Mouse (Mus musculus) T-helper 17 cell (primary cell): ENCODE results near the gene Rgs16.

Source experiments
- in situ Hi-C, 2 experiments: fragments of 300-600 bp; cut with MboI, MseI; formaldehyde crosslinking; loops; 1 replicate in 1 of 2; 2 replicates in 1 of 2; pipeline ENCODE4 v1.15.1; 2025; ENCODE audit warnings: high pct_unique_total_duplicates in 2 of 2

Gene Rgs16

DNA sequence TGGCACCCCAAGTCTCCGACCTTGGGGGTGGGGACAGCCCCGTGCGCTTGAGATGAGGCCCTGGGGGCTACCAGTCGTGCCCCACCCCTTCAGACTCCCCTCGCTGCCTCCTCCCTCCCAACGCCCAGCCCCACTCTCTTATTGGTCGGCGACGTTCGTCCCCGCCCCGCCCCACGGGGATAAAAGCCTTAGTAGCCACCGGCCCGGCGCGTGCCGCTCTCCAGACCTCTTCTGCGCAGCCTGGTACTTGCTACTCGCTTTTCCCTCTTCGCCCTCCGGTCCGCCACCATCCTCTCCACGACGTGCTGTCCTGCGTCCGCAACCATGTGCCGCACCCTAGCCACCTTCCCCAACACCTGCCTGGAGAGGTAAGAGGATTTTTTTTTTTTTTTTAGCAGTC is at the start of gene Rgs16:
Gene Rgs16, plus strand, starts transcription at position 205 of the 400 bp plus-strand sequence.
- in situ Hi-C loops = no loop called here

GRCm38 (mm10) chr1:153692526-153692925 is 47.6 kb upstream of the Rgs16 start:
- in situ Hi-C loops = no loop called here

DNA sequence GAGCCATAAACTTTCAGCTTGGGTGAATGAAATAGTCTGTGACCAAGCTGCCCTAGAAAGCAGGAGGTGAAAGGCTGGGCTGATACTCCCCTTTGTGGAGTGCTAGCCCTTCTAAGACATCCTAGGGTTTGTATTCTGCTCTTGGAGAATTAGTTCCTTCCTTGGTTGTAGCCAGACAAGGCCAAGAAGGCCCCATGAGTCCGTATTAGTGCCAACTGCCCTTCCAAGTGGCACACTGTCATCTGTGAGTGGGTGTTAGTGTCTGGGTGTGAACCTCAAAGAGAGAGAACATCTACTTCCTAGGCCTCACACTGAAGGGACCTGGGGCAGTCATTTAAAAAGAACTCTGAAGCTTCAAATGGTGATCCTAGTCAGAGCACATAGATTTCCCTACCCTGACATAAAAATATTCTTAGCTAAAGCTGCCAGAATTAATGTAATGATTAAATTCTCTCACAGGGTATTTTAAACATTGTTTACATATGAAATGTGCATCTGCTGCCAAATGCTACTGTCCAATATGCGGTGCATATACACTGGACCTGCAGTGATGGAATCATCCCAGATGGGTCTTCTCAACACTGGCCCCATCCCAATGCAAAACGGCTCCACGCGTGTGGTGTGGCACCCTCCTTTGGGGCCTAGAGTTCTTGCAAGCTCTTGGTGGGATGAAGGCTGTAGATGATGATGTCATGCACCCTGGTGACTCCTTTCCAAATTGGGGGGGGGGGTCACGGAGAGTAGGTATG is 45.6 kb upstream of the Rgs16 start:
- in situ Hi-C loops = loop anchor here in 1 of 2 experiments (5.0 kb wide), 1 partner anchor 43 kb away; no protein-coding TSS in a partner anchor

GRCm38 (mm10) chr1:153695398-153695797 is 44.8 kb upstream of the Rgs16 start:
- in situ Hi-C loops = loop anchor here in 1 of 2 experiments (5.0 kb wide), 1 partner anchor 42 kb away; no protein-coding TSS in a partner anchor

DNA sequence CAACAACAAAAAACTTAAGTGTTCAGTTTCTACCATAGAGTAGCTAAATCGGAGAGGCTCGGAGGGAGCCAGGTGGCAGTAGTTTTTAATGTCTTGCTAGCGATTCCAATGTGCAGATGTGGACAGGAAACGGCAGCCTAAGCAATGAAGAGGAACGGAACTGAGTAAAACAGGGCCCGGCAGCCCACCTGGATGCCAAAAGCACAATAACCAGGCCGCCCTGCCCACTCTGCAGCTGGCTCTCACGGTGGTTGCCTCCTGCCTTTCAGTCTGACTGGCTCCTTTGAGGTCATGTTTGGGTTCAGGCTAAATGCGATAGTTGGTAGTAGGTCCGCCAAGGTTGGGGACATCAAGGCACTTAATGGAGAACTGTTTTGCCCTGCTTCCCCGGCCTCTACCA is 44.1 kb upstream of the Rgs16 start:
- in situ Hi-C loops = loop anchor here in 1 of 2 experiments (5.0 kb wide), 1 partner anchor 41 kb away; no protein-coding TSS in a partner anchor

GRCm38 (mm10) chr1:153696541-153696940 is 43.6 kb upstream of the Rgs16 start:
- in situ Hi-C loops = loop anchor here in 1 of 2 experiments (5.0 kb wide), 1 partner anchor 41 kb away; no protein-coding TSS in a partner anchor

GRCm38 (mm10) chr1:153697581-153698251 is 42.4 kb upstream of the Rgs16 start:
- in situ Hi-C loops = loop anchor here in 1 of 2 experiments (5.0 kb wide), 1 partner anchor 40 kb away; no protein-coding TSS in a partner anchor

DNA sequence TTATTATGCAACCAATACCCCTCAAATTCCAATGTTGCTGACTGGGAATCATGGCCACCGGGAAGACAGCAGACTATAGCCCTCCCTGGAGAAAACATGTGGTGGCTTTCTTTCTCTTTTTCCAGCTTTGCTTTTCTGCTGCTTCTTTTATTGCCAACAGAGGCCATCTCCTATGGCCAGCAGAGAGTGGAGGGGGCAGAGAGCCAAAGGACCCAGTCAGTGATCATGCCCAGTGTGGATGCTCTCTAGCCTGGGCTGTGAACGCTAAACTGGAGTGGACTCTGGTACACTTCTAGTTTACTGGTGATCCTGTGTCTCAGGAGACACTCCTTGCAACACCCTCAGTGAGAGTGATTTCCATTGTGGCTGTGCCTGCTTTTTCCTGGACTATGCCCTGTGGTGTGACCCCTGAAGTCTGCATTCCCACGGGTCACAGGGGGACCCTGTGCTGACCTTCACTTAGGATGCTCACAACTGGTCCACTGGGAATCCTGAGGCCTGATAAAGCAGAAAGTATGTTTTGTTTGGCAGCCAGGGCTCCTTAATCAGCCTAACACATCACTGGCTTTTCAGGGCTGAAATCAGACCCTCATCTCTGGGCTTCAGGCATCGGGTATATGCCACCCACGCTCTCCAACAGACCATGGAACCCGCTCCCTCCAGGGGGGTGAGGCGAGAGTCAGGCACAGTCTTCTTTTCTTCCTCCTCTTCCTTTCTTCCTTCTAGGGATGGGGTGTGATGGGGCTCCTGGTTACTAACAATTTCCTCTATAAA is 41.7 kb upstream of the Rgs16 start:
- in situ Hi-C loops = loop anchor here in 1 of 2 experiments (5.0 kb wide), 1 partner anchor 39 kb away; no protein-coding TSS in a partner anchor

GRCm38 (mm10) chr1:153700448-153701063 is 39.6 kb upstream of the Rgs16 start:
- in situ Hi-C loops = loop anchor here in 1 of 2 experiments (5.0 to 10.0 kb wide), 2 partner anchors 37 to 566 kb away; no protein-coding TSS in a partner anchor

DNA sequence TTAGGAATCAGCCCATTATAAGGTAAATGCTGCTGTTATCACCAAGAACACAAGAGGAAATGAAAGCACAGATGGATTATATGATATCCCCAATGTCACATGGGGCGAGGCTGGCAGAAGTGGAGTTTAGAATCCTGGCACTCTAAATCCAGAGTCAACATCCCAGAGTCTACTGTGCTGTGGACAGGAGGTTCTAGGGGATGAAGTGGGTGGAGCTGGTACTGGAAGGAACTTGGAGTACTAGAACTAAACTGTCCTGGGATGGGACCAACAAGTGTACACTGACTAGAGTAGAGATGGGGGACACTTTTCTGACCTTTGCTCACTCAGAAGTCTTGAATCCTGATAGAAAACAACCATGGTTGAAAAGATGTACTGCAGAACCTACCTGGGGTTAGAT is 38.7 kb upstream of the Rgs16 start:
- in situ Hi-C loops = loop anchor here in 1 of 2 experiments (5.0 to 10.0 kb wide), 2 partner anchors 36 to 567 kb away; no protein-coding TSS in a partner anchor

DNA sequence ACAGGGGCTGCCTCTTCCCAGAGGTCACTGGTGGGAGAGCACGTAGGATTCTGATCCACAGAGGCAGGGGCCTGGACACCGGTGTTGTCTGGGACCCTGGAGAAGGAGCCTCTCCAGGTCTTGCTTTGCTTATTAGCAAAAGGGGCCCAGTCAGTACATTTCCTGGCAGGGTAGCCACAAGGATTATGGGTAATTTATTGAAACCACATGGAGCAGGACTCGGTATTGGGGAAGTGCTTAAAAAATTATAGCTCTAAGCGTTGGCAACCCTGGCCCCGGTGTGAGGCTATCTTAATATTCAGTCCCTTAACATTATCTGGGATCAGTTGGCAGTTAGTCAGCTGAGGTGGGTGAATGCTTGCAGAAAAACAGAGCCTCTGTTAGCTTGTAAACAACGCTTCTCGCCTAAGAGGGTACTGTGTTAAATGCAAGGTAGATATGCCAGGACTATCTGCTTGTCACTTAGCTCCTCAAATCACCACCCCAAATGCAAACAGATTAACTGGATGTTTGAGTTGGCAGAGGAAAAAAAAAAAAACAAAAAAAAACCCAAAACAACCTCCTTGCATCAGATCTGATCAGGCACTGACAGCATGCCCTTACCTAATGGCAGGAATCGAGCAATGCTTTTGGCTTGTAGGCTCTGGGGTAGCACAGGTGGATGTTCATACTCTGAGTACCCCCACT is 37.8 kb upstream of the Rgs16 start:
- in situ Hi-C loops = loop anchor here in 1 of 2 experiments (5.0 to 10.0 kb wide), 2 partner anchors 35 to 568 kb away; no protein-coding TSS in a partner anchor

- in situ Hi-C loops = loop anchor here in 1 of 2 experiments (5.0 to 10.0 kb wide), 2 partner anchors 34 to 568 kb away; no protein-coding TSS in a partner anchor
Measured at GRCm38 (mm10) chr1:153702853-153703410, 37.2 kb upstream of the Rgs16 start.

GRCm38 (mm10) chr1:153703445-153703991 is 36.6 kb upstream of the Rgs16 start:
- in situ Hi-C loops = loop anchor here in 1 of 2 experiments (5.0 to 10.0 kb wide), 2 partner anchors 34 to 569 kb away; no protein-coding TSS in a partner anchor

GRCm38 (mm10) chr1:153704174-153704573 is 36.0 kb upstream of the Rgs16 start:
- in situ Hi-C loops = loop anchor here in 1 of 2 experiments (5.0 to 10.0 kb wide), 2 partner anchors 33 to 569 kb away; no protein-coding TSS in a partner anchor

DNA sequence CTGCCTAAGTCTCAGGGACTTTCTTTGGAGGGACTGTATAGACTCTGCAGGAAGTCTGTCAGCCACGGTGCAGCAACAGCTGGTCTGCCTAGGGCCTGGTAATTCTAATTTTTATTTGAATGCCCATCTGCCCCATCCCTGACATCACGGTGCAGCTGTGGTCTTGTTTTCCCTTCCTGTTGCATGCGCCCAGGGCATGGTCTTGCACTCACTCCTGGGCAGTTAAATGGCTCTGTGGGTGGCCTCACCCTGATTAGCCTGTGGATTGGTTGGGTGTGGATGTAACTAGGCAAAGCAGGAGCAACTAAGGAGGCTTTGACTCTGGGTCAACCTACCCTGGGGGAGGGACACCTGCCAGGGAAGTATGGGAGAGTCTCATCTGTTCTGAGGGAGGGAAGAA is 35.2 kb upstream of the Rgs16 start:
- in situ Hi-C loops = loop anchor here in 1 of 2 experiments (5.0 to 10.0 kb wide), 2 partner anchors 32 to 570 kb away; no protein-coding TSS in a partner anchor

GRCm38 (mm10) chr1:153708626-153709025 is 31.5 kb upstream of the Rgs16 start:
- in situ Hi-C loops = loop anchor here in 1 of 2 experiments (10.0 kb wide), 1 partner anchor 574 kb away; no protein-coding TSS in a partner anchor

GRCm38 (mm10) chr1:153709451-153709850 is 30.7 kb upstream of the Rgs16 start:
- in situ Hi-C loops = loop anchor here in 1 of 2 experiments (10.0 kb wide), 1 partner anchor 575 kb away; no protein-coding TSS in a partner anchor

DNA sequence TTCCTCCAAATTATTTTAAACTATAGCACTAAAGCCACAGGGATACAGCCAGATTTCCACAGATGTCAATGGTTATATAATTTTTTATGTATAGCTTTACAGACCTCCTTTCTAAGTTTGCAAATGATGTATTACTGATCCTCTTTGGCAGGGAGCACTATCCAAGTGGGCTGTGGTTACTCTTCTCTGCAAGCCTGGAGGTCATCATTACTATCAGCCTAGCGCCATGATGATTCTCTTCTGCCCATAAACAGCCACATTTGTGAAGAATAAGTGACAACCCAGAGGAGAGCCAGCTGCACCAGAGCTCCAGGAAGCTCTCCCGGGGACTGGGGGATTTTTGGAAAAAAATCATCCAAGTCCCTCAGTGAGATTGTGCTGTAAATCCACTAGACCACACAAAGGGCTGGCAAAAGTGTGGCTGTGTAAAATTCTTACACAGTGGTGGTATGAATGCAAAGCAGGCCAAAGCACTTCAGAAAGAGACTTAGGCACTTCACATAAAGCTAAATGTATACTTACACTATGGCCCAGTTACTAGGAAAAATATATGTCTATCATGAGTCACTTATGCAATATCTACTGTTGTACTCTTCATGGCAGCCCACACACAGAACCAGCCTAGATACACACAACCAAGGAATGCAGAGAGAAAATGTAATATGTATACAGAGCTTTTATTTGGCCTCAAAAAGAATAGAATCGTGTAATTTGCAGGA is 28.4 kb upstream of the Rgs16 start:
- in situ Hi-C loops = no loop called here
